Mouse (Mus musculus) layer of hippocampus, postnatal 25 days (tissue): ENCODE data around the gene Derl2. TPM values are rescaled to one million over a fixed set of nuclear protein-coding genes. Genes with fewer than 3 reads are reported as not detected.

Experiments used
- DNase-seq, 2 experiments: peaks; one replicate each; pipeline ENCODE4 v3.0.0; 2022; ENCODE audit warnings: mixed read lengths in 2 of 2, low spot score in 1 of 2; ENCODE audit errors: extremely low spot score in 1 of 2
- total RNA-seq, 2 experiments: library from RNA; stranded (reverse); gene quantifications; 2 replicates each; pipeline ENCODE4 v1.2.3; 2021

Gene Derl2
- 10 to 100 TPM; 23.6 to 27.1 TPM for total RNA-seq

- DNase-seq: peak; percentile 87 to 93
Measured at GRCm38 (mm10) chr11:71019201-71020068, at the start of gene Derl2, which contains the start of gene Mis12. TSS of gene Derl2 (minus strand) at chr11:71019841. TSS of gene Mis12 (plus strand) at chr11:71019611.

GRCm38 (mm10) chr11:71052554-71052953, 32.9 kb upstream of the Derl2 start:
- DNase-seq: no peak

GRCm38 (mm10) chr11:71039526-71040298, 20.1 kb upstream of the Derl2 start:
- DNase-seq: no peak

GRCm38 (mm10) chr11:71033163-71033761, 13.6 kb upstream of the Derl2 start, which contains the start of gene 6330403K07Rik:
TSS of gene 6330403K07Rik (minus strand) at chr11:71033513.
- DNase-seq: peak; percentile 30 to 58

GRCm38 (mm10) chr11:71032491-71033162, 13.0 kb upstream of the Derl2 start:
- DNase-seq: peak; percentile 16 to 34

GRCm38 (mm10) chr11:71032070-71032469, 12.4 kb upstream of the Derl2 start:
- DNase-seq: no peak

GRCm38 (mm10) chr11:71029403-71030118, 9.9 kb upstream of the Derl2 start:
- no peak for DNase-seq

- no peak for DNase-seq
Measured at GRCm38 (mm10) chr11:71028280-71028679, 8.6 kb upstream of the Derl2 start.

GRCm38 (mm10) chr11:71018416-71019200, 1.0 kb downstream of the Derl2 start:
- no peak for DNase-seq

- no peak for DNase-seq
Measured at GRCm38 (mm10) chr11:71017051-71017450, 2.6 kb downstream of the Derl2 start.

GRCm38 (mm10) chr11:71012743-71013142, 6.9 kb downstream of the Derl2 start:
- DNase-seq: no peak

GRCm38 (mm10) chr11:71008321-71008720, 11.3 kb downstream of the Derl2 start:
- DNase-seq: no peak

- DNase-seq: no peak
Measured at GRCm38 (mm10) chr11:71007831-71008230, 11.8 kb downstream of the Derl2 start.

GRCm38 (mm10) chr11:71007026-71007425, 12.6 kb downstream of the Derl2 start:
- no peak for DNase-seq

- no peak for DNase-seq
Measured at GRCm38 (mm10) chr11:71005046-71005445, 14.6 kb downstream of the Derl2 start.

GRCm38 (mm10) chr11:71004316-71004773, 15.3 kb downstream of the Derl2 start, which contains the start of gene Dhx33:
TSS of gene Dhx33 (minus strand) at chr11:71004437.
- DNase-seq: peak; percentile 89 to 90

- DNase-seq: no peak
Measured at GRCm38 (mm10) chr11:71003611-71004315, 15.9 kb downstream of the Derl2 start.

- peak in 1 of 2 experiments; percentile 41 for DNase-seq
Measured at GRCm38 (mm10) chr11:71001167-71001566, 18.5 kb downstream of the Derl2 start.
